Mouse (Mus musculus) forebrain, postnatal 0 days (tissue): Measurements from ENCODE around the gene Gtf2b. TPM values are rescaled to one million over a fixed set of nuclear protein-coding genes. Genes with fewer than 3 reads are reported as not detected.
A peak's percentile ranks its signal among the peaks of the same experiment; 100 is the strongest.

Experiments used
- ATAC-seq: fragments of 200-750 bp; cut with Nextera tagmentation; 2 replicates; pipeline ENCODE4 v1.8.0; 2017; ENCODE audit warnings: mild to moderate bottlenecking, moderate library complexity
- DNase-seq: peaks from one replicate; pipeline ENCODE4 v3.0.0-alpha.2; 2015
- H3K27ac ChIP-seq: fragments of 300-500 bp; sonication (generic); 2 replicates; pipeline ENCODE4 v1.5.1; 2014; ENCODE audit warnings: low read depth, mild to moderate bottlenecking, antibody characterized with exemption, low read length, moderate library complexity, mixed read lengths
- H3K27me3 ChIP-seq: fragments of 300-500 bp; sonication (generic); 2 replicates; pipeline ENCODE4 v1.6.1; 2014; ENCODE audit warnings: mild to moderate bottlenecking, low read length, mixed read lengths; ENCODE audit not compliant: insufficient read depth
- H3K36me3 ChIP-seq: fragments of 300-500 bp; sonication (generic); 2 replicates; pipeline ENCODE4 v1.6.1; 2014; ENCODE audit warnings: mild to moderate bottlenecking, moderate library complexity; ENCODE audit not compliant: insufficient read depth
- H3K4me1 ChIP-seq: fragments of 300-500 bp; sonication (generic); 2 replicates; pipeline ENCODE4 v1.6.1; 2014; ENCODE audit warnings: antibody characterized with exemption; ENCODE audit not compliant: insufficient read depth
- H3K4me2 ChIP-seq: fragments of 300-500 bp; sonication (generic); 2 replicates; pipeline ENCODE4 v1.6.1; 2014; ENCODE audit warnings: low read depth, mild to moderate bottlenecking, moderate library complexity
- H3K4me3 ChIP-seq: fragments of 300-500 bp; sonication (generic); 2 replicates; pipeline ENCODE4 v1.5.1; 2014; ENCODE audit warnings: low read depth, low read length, mixed read lengths
- H3K9ac ChIP-seq: fragments of 300-500 bp; sonication (generic); 2 replicates; pipeline ENCODE4 v1.6.1; 2014; ENCODE audit warnings: mild to moderate bottlenecking
- H3K9me3 ChIP-seq: fragments of 300-500 bp; sonication (generic); 2 replicates; pipeline ENCODE4 v1.6.1; 2016; ENCODE audit warnings: low read length
- CTCF ChIP-seq: sonication (generic); IDR thresholded peaks from 2 replicates; pipeline ENCODE4 v1.5.1; 2016; ENCODE audit warnings: antibody characterized with exemption, control low read depth, low read depth
- WGBS: fragments of 180-500 bp; shearing (Covaris S2); extraction: QIAGEN DNeasy Blood & Tissue Kit; methylation state at CpG from one replicate; pipeline ENCODE4 v1.1.7; 2014; 5-methylcytosine and 5-hydroxymethylcytosine counted together
- polyA plus RNA-seq: library from polyadenylated mRNA; unstranded; fragments of >200 nt; fragmentation: Nextera tagmentation; extraction: Ambion mirVana; gene quantifications from 2 replicates; pipeline ENCODE4 v1.2.1, GENCODE M21; 2015
- total RNA-seq: library from RNA; depleted of rRNA; stranded (reverse); fragments of >200 nt; gene quantifications from 2 replicates; pipeline ENCODE4 v1.2.3, GENCODE M21; 2014

Gene Gtf2b
- total and polyA plus RNA-seq, 2 experiments from 2014 or later: 47.1 to 59.8 TPM

DNA sequence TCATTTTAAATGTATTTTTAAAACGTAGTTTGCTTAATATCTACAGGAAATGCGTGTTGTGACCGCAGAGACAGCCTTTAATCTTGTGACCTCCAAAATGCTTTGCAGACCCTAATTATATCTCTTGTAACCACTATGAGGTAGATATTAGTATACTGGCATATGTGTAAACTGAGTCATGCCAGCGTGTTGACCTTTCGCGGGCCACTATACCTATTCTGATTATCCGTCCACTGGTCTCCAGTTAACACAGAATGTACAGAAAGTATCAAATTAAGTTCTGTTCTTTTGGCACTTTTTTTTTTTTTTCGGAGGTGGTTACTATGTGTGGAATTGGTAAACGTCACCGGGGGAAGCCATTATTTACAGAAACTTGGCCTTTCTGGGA is 927 bp downstream of the Gtf2b start:
- H3K4me3 ChIP-seq: peak overlapping the region; percentile 99
- H3K27me3 ChIP-seq: no peaks in the 10 kb centered on the region
- H3K4me1 ChIP-seq: peaks cover 8% of the 10 kb centered on the region; the same call in 1 of the 2 replicates
- DNase-seq (no peak), ATAC-seq (no peak)
- H3K9me3 ChIP-seq: no peaks in the 10 kb centered on the region
- peak overlapping the region; percentile 79 for H3K4me2 ChIP-seq
- H3K27ac ChIP-seq: peak overlapping the region; percentile 85; the same call in 1 of the 2 replicates
- no peaks in the 10 kb centered on the region for H3K36me3 ChIP-seq
- 20% methylated on average over 10 of the region's 10 CpGs for whole genome bisulfite sequencing
- TF ChIP-seq CTCF: no peak
- H3K9ac ChIP-seq: peak overlapping the region; percentile 91

DNA sequence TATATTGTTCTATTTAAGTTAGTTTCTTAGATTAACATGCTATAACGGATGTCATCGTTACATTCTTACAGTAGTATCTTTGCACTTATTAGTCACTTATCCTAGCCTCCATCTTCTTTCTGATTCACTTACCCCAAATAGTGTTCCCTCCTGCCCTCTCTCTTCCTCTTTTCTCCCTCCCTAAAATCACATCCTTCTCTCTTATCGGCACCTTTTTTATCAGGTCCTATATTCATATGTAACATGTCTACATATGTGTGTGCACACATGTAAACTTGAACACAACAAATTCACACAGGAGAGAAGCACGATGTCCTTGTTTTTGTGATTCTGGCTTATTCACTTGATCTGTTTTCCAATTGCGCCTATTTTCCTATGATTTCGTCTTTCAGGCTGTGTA is 3.7 kb downstream of the Gtf2b start:
- no peak overlapping the region for H3K27ac ChIP-seq
- no peaks in the 10 kb centered on the region for H3K9me3 ChIP-seq
- WGBS: 97% methylated on average over 6 of the region's 6 CpGs
- no peak overlapping the region for H3K9ac ChIP-seq
- DNase-seq (no peak), ATAC-seq (no peak)
- no peak overlapping the region for H3K4me3 ChIP-seq
- no peaks in the 10 kb centered on the region for H3K27me3 ChIP-seq
- H3K4me2 ChIP-seq: no peak overlapping the region
- H3K36me3 ChIP-seq: peaks cover 10% of the 10 kb centered on the region
- H3K4me1 ChIP-seq: peaks cover 8% of the 10 kb centered on the region; the same call in 1 of the 2 replicates
- TF ChIP-seq CTCF: no peak

DNA sequence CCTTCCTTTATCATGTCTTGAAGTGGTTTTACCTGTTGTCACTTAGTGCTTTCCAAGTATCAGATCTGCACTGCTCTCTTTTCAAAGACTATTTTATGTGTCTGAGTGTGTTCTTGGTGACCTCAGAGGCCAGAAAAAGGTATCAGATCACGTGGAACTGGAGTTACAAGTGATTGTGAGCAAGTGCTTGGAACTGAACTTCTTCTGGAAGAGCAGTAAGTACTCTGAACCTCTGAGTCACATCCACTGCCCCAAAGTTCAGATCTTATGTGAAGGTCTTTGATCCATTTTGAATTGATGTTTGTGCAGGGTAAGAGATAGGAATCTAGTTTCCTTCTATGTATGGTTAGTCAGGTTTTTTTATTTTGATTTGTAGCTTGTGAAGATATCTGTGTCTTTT is 5.7 kb downstream of the Gtf2b start:
- 84% methylated on average over 1 of the region's 1 CpGs for WGBS
- Histone ChIP-seq H3K4me3 (no peak overlapping the region), H3K9ac (no peak overlapping the region), H3K4me2 (no peak overlapping the region), H3K27ac (no peak overlapping the region), H3K36me3 (peaks cover 14% of the 10 kb centered on the region), H3K9me3 (no peaks in the 10 kb centered on the region), H3K27me3 (no peaks in the 10 kb centered on the region), H3K4me1 (peaks cover 8% of the 10 kb centered on the region; the same call in 1 of the 2 replicates)
- DNase-seq: no peak
- no peak for TF ChIP-seq CTCF
- no peak for ATAC-seq

DNA sequence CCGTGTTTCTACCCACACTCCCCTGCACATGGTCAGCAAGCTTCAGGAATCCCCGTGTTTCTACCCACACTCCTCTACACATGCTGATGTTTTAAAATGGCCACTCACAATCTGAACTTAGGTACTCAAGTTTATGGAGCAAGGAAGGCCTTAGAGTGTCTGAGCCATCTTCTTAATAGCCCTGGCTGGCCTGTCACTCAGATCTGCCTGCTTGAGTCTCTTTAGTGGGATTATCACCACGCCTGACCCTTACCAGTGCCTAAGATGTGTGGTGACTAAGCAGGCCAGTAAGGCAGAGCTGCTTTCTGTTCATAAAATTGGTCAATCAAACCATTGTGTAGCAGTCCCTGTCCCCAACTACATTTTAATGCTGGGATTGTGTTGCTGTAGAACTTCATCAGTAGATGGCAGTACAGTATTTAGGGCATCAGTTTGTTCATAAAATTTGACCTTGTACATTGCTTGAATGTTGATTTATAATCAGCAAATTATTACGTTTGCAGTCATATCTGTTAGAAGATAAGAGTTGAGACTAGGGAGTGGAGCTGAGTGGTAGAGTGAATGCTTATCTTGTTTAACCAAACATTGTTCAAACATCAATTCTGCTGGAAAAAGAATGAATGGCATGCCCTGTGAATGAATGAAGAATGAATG is 8.8 kb downstream of the Gtf2b start:
- Histone ChIP-seq H3K27me3 (no peaks in the 10 kb centered on the region), H3K27ac (no peak overlapping the region), H3K9me3 (no peaks in the 10 kb centered on the region), H3K9ac (no peak overlapping the region), H3K4me2 (no peak overlapping the region), H3K4me3 (no peak overlapping the region), H3K36me3 (peaks cover 14% of the 10 kb centered on the region), H3K4me1 (no peaks in the 10 kb centered on the region)
- DNase-seq: no peak
- WGBS: 86% methylated on average over 4 of the region's 4 CpGs
- ATAC-seq: peak; percentile 20; the same call in 1 of the 2 replicates
- TF ChIP-seq CTCF: peak; percentile 49

DNA sequence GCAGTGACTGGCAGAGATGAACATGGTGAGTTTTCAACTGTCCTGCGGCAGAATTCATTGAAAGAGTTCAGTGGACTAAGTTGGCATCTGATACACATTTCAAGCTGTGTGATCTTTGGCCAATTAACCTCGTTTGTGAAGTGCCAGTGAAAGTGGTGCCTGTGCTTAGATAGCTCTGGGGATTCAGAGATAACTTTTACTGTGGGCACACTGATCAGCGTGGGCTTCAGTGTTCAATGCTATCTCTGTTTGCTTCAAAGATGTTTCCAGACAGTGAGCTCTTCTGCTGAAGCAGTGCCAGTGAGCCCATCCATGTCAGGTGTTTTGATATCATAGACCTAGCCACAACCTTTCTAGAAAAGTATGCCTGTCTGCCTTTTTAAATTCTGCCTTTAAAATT is 12.4 kb downstream of the Gtf2b start:
- WGBS: 63% methylated on average over 3 of the region's 3 CpGs
- Histone ChIP-seq H3K9ac (no peak overlapping the region), H3K36me3 (peaks cover 46% of the 10 kb centered on the region), H3K27ac (no peak overlapping the region), H3K9me3 (no peaks in the 10 kb centered on the region), H3K4me2 (no peak overlapping the region), H3K27me3 (no peaks in the 10 kb centered on the region), H3K4me3 (no peak overlapping the region), H3K4me1 (no peaks in the 10 kb centered on the region)
- DNase-seq: no peak
- TF ChIP-seq CTCF: no peak
- no peak for ATAC-seq

DNA sequence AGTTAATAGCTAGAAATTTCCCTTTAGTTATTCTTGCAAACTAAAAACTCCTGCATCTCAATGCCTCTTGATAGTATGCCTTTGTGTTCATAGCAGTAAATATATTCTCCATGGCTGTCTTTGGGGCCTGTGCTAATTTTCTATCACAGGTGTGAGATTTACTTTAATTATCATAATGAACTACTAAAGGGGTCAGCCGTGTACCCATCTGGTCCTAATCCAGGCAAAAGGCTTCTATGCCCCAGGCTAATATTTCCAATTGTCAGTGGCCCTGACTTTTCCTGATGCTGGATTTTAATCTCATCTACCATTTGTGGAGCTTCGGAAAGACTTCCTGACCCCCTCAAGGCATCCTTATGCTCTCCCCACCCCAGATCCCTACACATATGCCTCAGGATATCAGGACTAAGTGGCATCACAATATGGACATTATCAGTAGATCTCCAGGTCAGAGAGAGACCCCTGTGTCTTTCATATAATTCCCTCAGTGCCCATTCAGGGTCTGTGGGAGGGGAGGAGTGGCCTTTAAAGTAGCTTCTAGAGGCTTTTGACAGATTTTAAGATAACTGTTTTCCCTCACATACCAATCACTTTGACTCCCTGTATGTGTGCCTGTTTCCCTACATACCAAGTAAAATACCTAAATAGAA is 21.7 kb downstream of the Gtf2b start:
- Histone ChIP-seq H3K4me3 (no peak overlapping the region), H3K9me3 (no peaks in the 10 kb centered on the region), H3K4me1 (no peaks in the 10 kb centered on the region), H3K4me2 (no peak overlapping the region), H3K27me3 (no peaks in the 10 kb centered on the region), H3K9ac (no peak overlapping the region), H3K27ac (no peak overlapping the region), H3K36me3 (peaks cover 38% of the 10 kb centered on the region)
- no peak for TF ChIP-seq CTCF
- 68% methylated on average over 2 of the region's 2 CpGs for WGBS
- ATAC-seq: no peak
- DNase-seq: no peak

DNA sequence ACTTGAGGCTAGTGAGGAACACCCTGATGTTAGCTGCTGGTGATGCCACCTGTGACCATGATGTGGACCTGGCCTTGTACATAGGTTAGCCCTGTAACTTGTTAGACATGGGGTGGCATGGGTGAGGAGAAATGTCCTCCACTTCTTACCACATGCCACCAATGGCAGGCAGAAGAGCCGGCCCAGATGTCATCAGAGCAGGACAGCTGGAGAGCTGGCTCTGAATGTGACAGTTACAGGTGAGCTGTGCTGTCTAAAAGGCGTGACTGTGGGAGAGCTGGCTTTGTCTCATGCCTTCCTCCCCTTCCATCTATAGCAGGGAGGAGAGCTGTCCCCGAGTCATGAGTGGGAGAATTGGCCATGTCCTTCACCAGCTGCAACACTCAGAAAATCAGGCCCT is 30.7 kb downstream of the Gtf2b start:
- Histone ChIP-seq H3K9ac (no peak overlapping the region), H3K27ac (no peak overlapping the region), H3K27me3 (no peaks in the 10 kb centered on the region), H3K4me2 (no peak overlapping the region), H3K4me3 (no peak overlapping the region), H3K4me1 (no peaks in the 10 kb centered on the region), H3K36me3 (peaks cover 47% of the 10 kb centered on the region), H3K9me3 (no peaks in the 10 kb centered on the region)
- ATAC-seq (no peak), DNase-seq (no peak)
- TF ChIP-seq CTCF: no peak
- 91% methylated on average over 3 of the region's 3 CpGs for WGBS
